In genomic region chr11:114861057-114861456, GRCm38 (mm10) we compare ENCODE assay signal across 23 mouse cellular contexts. TPM values are rescaled to one million over a fixed set of nuclear protein-coding genes. Genes with fewer than 3 reads are reported as not detected.
DNase-seq lines count a peak whose midpoint lies in the region; ATAC-seq and TF ChIP-seq lines count a peak whose summit lies in the region.
"Had no signal": no experiment of that assay in that cellular context is flagged by ENCODE, and none has a peak within 500 bp of the region (broad histone marks: within the 10 kb centered on the region; RNA-seq: fewer than 3 reads in every experiment).

No protein-coding gene starts in this region.

- H3K27ac ChIP-seq in cerebellum, adult 2 months (ENCODE audit: insufficient read depth, low read length) = peak overlapping the region; percentile 50; the same call in 1 of the 2 replicates
- H3K27ac ChIP-seq in kidney, adult 2 months (ENCODE audit: insufficient read depth, low read depth, low read length) = no peak overlapping the region
- no peak overlapping the region for H3K27ac ChIP-seq in kidney, embryonic 14.5 days (ENCODE audit: low read depth, low read length)
- no peak overlapping the region for H3K27ac ChIP-seq in midbrain, embryonic 11.5 days (ENCODE audit: low read depth, low read length)
- H3K27ac ChIP-seq in midbrain, embryonic 10.5 days (replicated peaks) = no peak overlapping the region
- no peak overlapping the region for H3K27ac ChIP-seq in limb, embryonic 10.5 days
- no peak overlapping the region for H3K27ac ChIP-seq in heart, adult 2 months

- H3K79me2 ChIP-seq in heart, adult 2 months (replicated peaks; ENCODE audit: control insufficient read depth, insufficient read depth, low read length) = no peaks in the 10 kb centered on the region

- no peak for TF ChIP-seq EP300 in heart, adult 2 months (IDR thresholded peaks at IDR 0.05; ENCODE audit: insufficient read depth, low read depth, low read length)

- no peak for ATAC-seq in kidney, embryonic 14.5 days (ENCODE audit: low FRiP score, low TSS enrichment)
- no peak for ATAC-seq in midbrain, embryonic 11.5 days (ENCODE audit: low FRiP score)
- ATAC-seq: activated CD4-positive, CD25-positive, alpha-beta regulatory T cell, adult 4 months; CD4-positive, CD25-positive, alpha-beta regulatory T cell, adult 4 months; Patski had no signal

- intact Hi-C loops in heart, adult 2 months (cut with DNase I) = no loop called here

- TF ChIP-seq CTCF in cerebellum, adult 2 months (IDR thresholded peaks at IDR 0.05; ENCODE audit: borderline replicate concordance, insufficient read depth, low read depth, low read length) = no peak
- TF ChIP-seq CTCF in kidney, adult 2 months (conservative IDR thresholded peaks at IDR 0.05; ENCODE audit: insufficient read depth, insufficient read length, low read depth, low read length) = no peak
- TF ChIP-seq CTCF in heart, adult 2 months (IDR thresholded peaks at IDR 0.05) = no peak

- no peak overlapping the region for H3K4me3 ChIP-seq in cerebellum, adult 2 months (replicated peaks; ENCODE audit: insufficient read depth, low read depth, low read length)
- H3K4me3 ChIP-seq in kidney, adult 2 months (ENCODE audit: insufficient read depth, low read depth, low read length) = no peak overlapping the region
- H3K4me3 ChIP-seq in kidney, embryonic 14.5 days (ENCODE audit: low read length) = no peak overlapping the region
- H3K4me3 ChIP-seq in midbrain, embryonic 11.5 days (ENCODE audit: low read depth, low read length) = no peak overlapping the region
- no peak overlapping the region for H3K4me3 ChIP-seq in midbrain, embryonic 10.5 days
- H3K4me3 ChIP-seq in limb, embryonic 10.5 days = no peak overlapping the region
- no peak overlapping the region for H3K4me3 ChIP-seq in heart, adult 2 months

- no peaks in the 10 kb centered on the region; the same call in 1 of the 2 replicates for H3K36me3 ChIP-seq in kidney, adult 2 months (ENCODE audit: control insufficient read depth, insufficient read depth, low read length)
- H3K36me3 ChIP-seq in kidney, embryonic 14.5 days (ENCODE audit: control insufficient read depth, insufficient read depth, low read length) = peaks cover 25% of the 10 kb centered on the region
- no peaks in the 10 kb centered on the region for H3K36me3 ChIP-seq in midbrain, embryonic 11.5 days (ENCODE audit: control insufficient read depth, insufficient read depth, low read length)
- H3K36me3 ChIP-seq in midbrain, embryonic 10.5 days = peaks cover 5% of the 10 kb centered on the region; the same call in 1 of the 2 replicates
- peaks cover 38% of the 10 kb centered on the region for H3K36me3 ChIP-seq in limb, embryonic 10.5 days
- H3K36me3 ChIP-seq in heart, adult 2 months (ENCODE audit: control insufficient read depth, insufficient read depth, low read length) = no peaks in the 10 kb centered on the region
- H3K36me3 ChIP-seq: G1E had no signal

- peaks cover 36% of the 10 kb centered on the region for H3K4me1 ChIP-seq in cerebellum, adult 2 months (ENCODE audit: control insufficient read depth, insufficient read depth, low read length)
- H3K4me1 ChIP-seq in kidney, adult 2 months (ENCODE audit: control insufficient read depth, insufficient read depth, low read length) = peaks cover 40% of the 10 kb centered on the region
- H3K4me1 ChIP-seq in kidney, embryonic 14.5 days (ENCODE audit: control insufficient read depth, insufficient read depth, low read length) = peaks cover 10% of the 10 kb centered on the region
- no peaks in the 10 kb centered on the region for H3K4me1 ChIP-seq in midbrain, embryonic 11.5 days (ENCODE audit: control insufficient read depth, insufficient read depth, low read length)
- H3K4me1 ChIP-seq in midbrain, embryonic 10.5 days = peaks cover 1% of the 10 kb centered on the region; the same call in 1 of the 2 replicates
- H3K4me1 ChIP-seq in limb, embryonic 10.5 days = peaks cover 12% of the 10 kb centered on the region
- H3K4me1 ChIP-seq in heart, adult 2 months (ENCODE audit: control insufficient read depth, insufficient read depth, low read length) = no peaks in the 10 kb centered on the region

- no peak overlapping the region for H3K9ac ChIP-seq in kidney, embryonic 14.5 days (ENCODE audit: low read depth, low read length)
- H3K9ac ChIP-seq in midbrain, embryonic 11.5 days (ENCODE audit: low read length) = no peak overlapping the region
- H3K9ac ChIP-seq in heart, adult 2 months (ENCODE audit: low read depth, low read length) = no peak overlapping the region

- peak in 1 of 2 experiments; percentile 21 for DNase-seq in cerebellum, adult 2 months
- DNase-seq in cerebellum, adult 9-11 months = no peak
- peak; percentile 64 for DNase-seq in kidney, adult 2 months
- peak; percentile 47 for DNase-seq in midbrain, embryonic 11.5 days (ENCODE audit: low spot score, missing footprints)
- DNase-seq in midbrain, embryonic 10.5 days (ENCODE audit: low spot score) = no peak
- DNase-seq in limb, embryonic 10.5 days (ENCODE audit: low spot score) = peak; percentile 24
- no peak for DNase-seq in heart, adult 2 months
- DNase-seq: adrenal gland, adult 2 months; adrenal gland, adult 8-10 months; adrenal gland, postnatal 10 days; adrenal gland, postnatal 14 days; adrenal gland, postnatal 25 days; adrenal gland, postnatal 36 days; B cell, adult 2 months; cerebellum, adult 11 months; cerebellum, adult 11-12 months had no signal

- H3K9me3 ChIP-seq in kidney, embryonic 14.5 days (ENCODE audit: control insufficient read depth, low read length) = no peaks in the 10 kb centered on the region
- no peaks in the 10 kb centered on the region for H3K9me3 ChIP-seq in midbrain, embryonic 11.5 days (ENCODE audit: control insufficient read depth, low read length)
- 0 out of 2 replicates have a peak, but pooled peaks cover 3% of the 10 kb centered on the region for H3K9me3 ChIP-seq in midbrain, embryonic 10.5 days (replicated peaks)
- no peaks in the 10 kb centered on the region for H3K9me3 ChIP-seq in limb, embryonic 10.5 days (replicated peaks)

- no peaks in the 10 kb centered on the region for H3K27me3 ChIP-seq in cerebellum, adult 2 months (ENCODE audit: control insufficient read depth, insufficient read depth, low read length)
- no peaks in the 10 kb centered on the region for H3K27me3 ChIP-seq in kidney, adult 2 months (replicated peaks; ENCODE audit: control insufficient read depth, insufficient read depth, low read length)
- no peaks in the 10 kb centered on the region for H3K27me3 ChIP-seq in kidney, embryonic 14.5 days (ENCODE audit: control insufficient read depth, insufficient read depth, low read length)
- no peaks in the 10 kb centered on the region for H3K27me3 ChIP-seq in midbrain, embryonic 11.5 days (ENCODE audit: control insufficient read depth, insufficient read depth, low read length)
- no peaks in the 10 kb centered on the region for H3K27me3 ChIP-seq in midbrain, embryonic 10.5 days (ENCODE audit: low read depth, poor library complexity, severe bottlenecking)
- no peaks in the 10 kb centered on the region for H3K27me3 ChIP-seq in limb, embryonic 10.5 days (ENCODE audit: low read depth, poor library complexity, severe bottlenecking)
- no peaks in the 10 kb centered on the region for H3K27me3 ChIP-seq in heart, adult 2 months (ENCODE audit: control insufficient read depth, insufficient read depth, low read length)
- H3K27me3 ChIP-seq: Patski had no signal

- TF ChIP-seq POLR2A in cerebellum, adult 2 months (IDR thresholded peaks at IDR 0.05; ENCODE audit: borderline replicate concordance, insufficient read depth, low read length) = no peak
- no peak for TF ChIP-seq POLR2A in kidney, adult 2 months (IDR thresholded peaks at IDR 0.05; ENCODE audit: low read depth, low read length)
- no peak for TF ChIP-seq POLR2A in heart, adult 2 months (IDR thresholded peaks at IDR 0.05; ENCODE audit: insufficient read depth, low read depth, low read length)

- H3K4me2 ChIP-seq in kidney, embryonic 14.5 days (replicated peaks; ENCODE audit: low read depth, low read length) = no peak overlapping the region
- no peak overlapping the region for H3K4me2 ChIP-seq in midbrain, embryonic 11.5 days

- 17% methylated on average over 2 of the region's 2 CpGs for WGBS in cerebellum, adult 2 months
- WGBS in kidney, adult 2 months = 10% methylated on average over 2 of the region's 2 CpGs
- WGBS in kidney, embryonic 14.5 days = 69% methylated on average over 2 of the region's 2 CpGs
- 66% methylated on average over 2 of the region's 2 CpGs for WGBS in midbrain, embryonic 11.5 days
- 90% methylated on average over 2 of the region's 2 CpGs for WGBS in midbrain, embryonic 10.5 days
- 88% methylated on average over 2 of the region's 2 CpGs for WGBS in limb, embryonic 10.5 days
- 30% methylated on average over 2 of the region's 2 CpGs for WGBS in heart, adult 2 months

RNA-seq across cellular contexts. Expression of gene Gprc5c, which starts 10.1 kb away (rescaled TPM):
- polyA plus RNA-seq in cerebellum, adult 2 months (2012; rRNA removed) = 62.9 and 71.8 TPM in 2 replicates
- 241 and 285 TPM in 2 replicates for polyA plus RNA-seq in kidney, adult 2 months (2012; rRNA removed)
- polyA plus RNA-seq in kidney, embryonic 14.5 days (2014; fragmentation: Nextera tagmentation; extraction: Ambion mirVana) = 49.9 and 105 TPM in 2 replicates
- 8.9 and 10.7 TPM in 2 replicates for polyA plus RNA-seq in midbrain, embryonic 11.5 days (2014; fragmentation: Nextera tagmentation; extraction: Ambion mirVana)
- 19.0 TPM in 2 replicates for polyA plus RNA-seq in midbrain, embryonic 10.5 days (2016; fragmentation: Nextera tagmentation; extraction: Ambion mirVana)
- 40.7 and 50.1 TPM in 2 replicates for polyA plus RNA-seq in limb, embryonic 10.5 days (2016; fragmentation: Nextera tagmentation; extraction: Ambion mirVana)
- 1 to 10 TPM; 6.3 to 7.9 TPM for total RNA-seq in heart, adult 2 months (2021)
- 11.6 and 11.9 TPM in 2 replicates for polyA plus RNA-seq in heart, adult 2 months (2012; rRNA removed)
- total RNA-seq: CH12.LX, MEL had no signal
- polyA plus RNA-seq: CD4-positive, CD25-positive, alpha-beta regulatory T cell, adult 4 months; G1E had no signal

RNA-seq across cellular contexts. Expression of gene Cd300a, which starts 28.8 kb away (rescaled TPM):
- 5.2 and 6.5 TPM in 2 replicates for polyA plus RNA-seq in cerebellum, adult 2 months (2012; rRNA removed)
- polyA plus RNA-seq in kidney, adult 2 months (2012; rRNA removed) = 0.61 and 0.91 TPM in 2 replicates
- polyA plus RNA-seq in kidney, embryonic 14.5 days (2014; fragmentation: Nextera tagmentation; extraction: Ambion mirVana) = 0.91 and 1.2 TPM in 2 replicates
- polyA plus RNA-seq in midbrain, embryonic 11.5 days (2014; fragmentation: Nextera tagmentation; extraction: Ambion mirVana) = 0.79 and 1.1 TPM in 2 replicates
- polyA plus RNA-seq in midbrain, embryonic 10.5 days (2016; fragmentation: Nextera tagmentation; extraction: Ambion mirVana) = 0.58 and 0.93 TPM in 2 replicates
- 0.49 and 0.67 TPM in 2 replicates for polyA plus RNA-seq in limb, embryonic 10.5 days (2016; fragmentation: Nextera tagmentation; extraction: Ambion mirVana)
- under 1 TPM; 0.77 to 0.89 TPM for total RNA-seq in heart, adult 2 months (2021)
- polyA plus RNA-seq in heart, adult 2 months (2012; rRNA removed) = 1.1 TPM in 2 replicates
- total RNA-seq: MEL had no signal
- polyA plus RNA-seq: G1E had no signal

Comparison
In these comparisons a context has a peak if more than half of its experiments do, and no peak if none do; other contexts are left out.
1. DNase-seq: peak in kidney, adult 2 months (single experiment), midbrain, embryonic 11.5 days (single experiment) and limb, embryonic 10.5 days (single experiment); none in cerebellum, adult 9-11 months (single experiment), midbrain, embryonic 10.5 days (single experiment) and heart, adult 2 months (0 of 2).